Mouse (Mus musculus): Measurements from ENCODE around the gene Cdyl.

Cdyl gene

GRCm38 (mm10) chr13:35760372-35760771 lies 100.7 kb downstream of the Cdyl start:
- no peak for DNase-seq (ENCODE audit: low spot score in 2 of 2)

GRCm38 (mm10) chr13:35764559-35764958 lies 104.9 kb downstream of the Cdyl start:
- DNase-seq (ENCODE audit: low spot score in 2 of 2) = no peak

DNA sequence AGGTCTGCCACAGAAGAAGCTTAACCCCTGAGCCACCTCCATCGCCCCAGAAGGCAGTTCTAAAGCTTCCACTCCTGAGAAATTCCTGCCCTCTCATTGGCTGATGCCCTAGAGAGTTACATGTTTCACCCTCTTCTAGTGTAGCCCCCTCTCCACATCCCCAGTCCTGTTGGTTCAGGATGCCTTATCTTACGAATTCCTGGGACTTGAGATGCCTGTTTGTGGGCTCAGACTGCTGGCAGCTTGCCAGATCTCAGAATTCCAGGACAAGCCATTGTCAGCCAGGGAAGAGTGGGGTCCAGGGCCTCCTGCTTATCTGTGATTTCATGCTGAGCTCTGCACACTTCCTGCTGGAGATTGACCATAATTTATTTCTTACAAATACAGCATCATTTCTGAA lies 106.2 kb downstream of the Cdyl start:
- no peak for DNase-seq (ENCODE audit: low spot score in 2 of 2)

- no peak for DNase-seq (ENCODE audit: low spot score in 2 of 2)
These were observed 110.0 kb downstream of the Cdyl start for GRCm38 (mm10) chr13:35769673-35770072.

DNA sequence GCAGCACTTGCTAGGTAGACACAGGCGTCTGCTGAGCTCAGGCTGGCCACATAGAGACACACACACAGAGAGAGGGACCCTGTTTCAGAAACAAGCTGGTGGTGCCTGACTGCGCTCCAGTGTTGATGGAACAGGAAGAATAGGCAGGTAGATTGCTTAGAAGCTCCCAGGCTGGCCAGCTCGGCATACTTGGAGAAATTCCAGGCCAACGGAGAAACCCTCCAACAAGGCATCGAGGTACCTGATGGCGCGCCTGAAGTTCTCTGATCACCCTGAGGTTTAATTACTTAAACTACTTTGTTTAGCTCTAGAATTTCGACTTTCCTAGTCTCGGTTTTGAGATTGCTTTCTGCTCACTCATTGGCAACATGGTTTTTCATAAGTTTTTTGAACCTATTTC lies 110.8 kb downstream of the Cdyl start:
- no peak for DNase-seq (ENCODE audit: low spot score in 2 of 2)

- DNase-seq (ENCODE audit: low spot score in 2 of 2) = no peak
These were observed 112.3 kb downstream of the Cdyl start for GRCm38 (mm10) chr13:35771968-35772382.

GRCm38 (mm10) chr13:35773763-35774162 lies 114.1 kb downstream of the Cdyl start:
- DNase-seq (ENCODE audit: low spot score in 2 of 2) = no peak

- DNase-seq (ENCODE audit: low spot score in 2 of 2) = no peak
These were observed 116.5 kb downstream of the Cdyl start for GRCm38 (mm10) chr13:35776123-35776522.

DNA sequence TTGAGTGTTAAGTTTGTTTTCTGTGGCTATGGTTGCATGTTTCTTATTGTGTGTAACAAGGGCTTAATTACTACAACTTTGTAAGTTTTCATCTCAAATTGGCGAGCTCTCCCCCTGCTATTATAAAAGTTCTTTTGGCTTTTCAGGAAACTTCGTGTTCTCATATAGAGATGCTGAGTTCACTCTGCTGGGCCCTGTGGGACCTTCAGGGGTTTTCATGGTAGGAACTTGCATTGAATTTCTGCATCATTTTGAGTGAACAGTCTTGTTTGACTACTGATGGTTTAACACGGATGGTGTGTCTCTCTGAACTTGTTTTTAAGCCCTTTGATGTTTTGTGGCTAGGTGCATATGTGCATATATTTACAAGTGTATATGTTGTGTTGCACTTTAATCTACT lies 121.1 kb downstream of the Cdyl start:
- no peak for DNase-seq (ENCODE audit: low spot score in 2 of 2)

DNA sequence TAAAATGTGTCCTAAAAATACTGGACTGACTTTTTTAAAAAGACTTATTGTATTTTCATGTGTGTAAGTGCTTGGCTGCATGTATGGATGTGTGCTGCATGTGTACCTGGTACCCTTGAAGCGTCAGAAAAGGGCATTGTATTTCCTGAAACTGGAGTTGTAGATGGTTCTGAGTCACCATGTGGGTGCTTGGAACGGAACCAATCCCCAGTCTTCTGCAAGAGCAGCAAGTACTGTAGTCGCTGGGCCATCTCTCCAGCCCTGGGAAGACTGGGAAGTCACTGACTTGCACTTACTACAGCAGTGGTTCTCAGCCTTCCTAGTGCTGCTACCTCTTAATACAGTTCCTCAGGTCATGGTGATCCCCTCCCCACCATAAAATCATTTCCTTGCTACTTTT lies 122.1 kb downstream of the Cdyl start:
- no peak for DNase-seq (ENCODE audit: low spot score in 2 of 2)

DNA sequence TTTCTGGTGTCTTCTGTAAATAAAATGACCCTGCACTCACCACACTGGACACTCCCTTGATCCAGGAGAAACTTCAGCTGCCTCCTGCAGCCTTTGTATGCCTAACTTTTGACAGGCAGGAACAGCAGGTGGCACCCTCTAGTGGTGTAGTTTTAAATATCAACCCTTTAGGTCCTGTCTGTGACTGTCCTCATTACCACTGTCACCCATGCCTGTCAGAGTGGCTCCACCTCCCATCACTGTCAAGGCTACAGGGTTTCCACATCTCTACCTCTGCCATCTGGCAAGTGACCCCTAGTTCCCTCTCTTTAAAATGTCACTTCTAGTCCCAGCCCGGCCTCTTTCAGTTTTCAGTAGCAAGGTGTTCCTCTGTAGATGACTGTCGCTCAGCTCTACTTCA lies 123.3 kb downstream of the Cdyl start:
- DNase-seq (ENCODE audit: low spot score in 2 of 2) = no peak

DNA sequence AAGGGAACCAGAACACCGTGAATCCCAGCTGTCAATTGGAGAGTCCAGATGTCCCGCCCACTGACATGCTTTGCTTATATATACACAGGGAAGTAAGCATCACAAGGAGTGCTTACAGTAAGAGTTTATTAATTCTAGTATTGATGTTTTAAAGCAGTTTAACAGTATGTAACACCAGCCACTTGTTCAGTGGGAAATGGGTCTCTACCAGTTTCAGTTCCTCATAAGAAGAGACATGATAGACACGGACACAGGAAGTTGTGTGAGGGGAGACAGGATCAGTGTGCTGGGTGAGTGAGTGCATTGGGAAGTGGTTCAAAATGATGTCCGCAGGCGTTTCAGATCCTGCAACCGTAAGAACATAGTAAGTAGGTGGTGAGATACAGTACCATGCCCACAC lies 123.9 kb downstream of the Cdyl start:
- DNase-seq (ENCODE audit: low spot score in 2 of 2) = no peak

- DNase-seq (ENCODE audit: low spot score in 2 of 2) = no peak
These were observed 124.6 kb downstream of the Cdyl start for GRCm38 (mm10) chr13:35784281-35784680.

GRCm38 (mm10) chr13:35785330-35785939 lies 125.8 kb downstream of the Cdyl start:
- DNase-seq (ENCODE audit: low spot score in 2 of 2) = no peak

GRCm38 (mm10) chr13:35786726-35787399 lies 127.2 kb downstream of the Cdyl start:
- no peak for DNase-seq (ENCODE audit: low spot score in 2 of 2)

GRCm38 (mm10) chr13:35789577-35789976 lies 129.9 kb downstream of the Cdyl start:
- DNase-seq (ENCODE audit: low spot score in 2 of 2) = no peak

DNA sequence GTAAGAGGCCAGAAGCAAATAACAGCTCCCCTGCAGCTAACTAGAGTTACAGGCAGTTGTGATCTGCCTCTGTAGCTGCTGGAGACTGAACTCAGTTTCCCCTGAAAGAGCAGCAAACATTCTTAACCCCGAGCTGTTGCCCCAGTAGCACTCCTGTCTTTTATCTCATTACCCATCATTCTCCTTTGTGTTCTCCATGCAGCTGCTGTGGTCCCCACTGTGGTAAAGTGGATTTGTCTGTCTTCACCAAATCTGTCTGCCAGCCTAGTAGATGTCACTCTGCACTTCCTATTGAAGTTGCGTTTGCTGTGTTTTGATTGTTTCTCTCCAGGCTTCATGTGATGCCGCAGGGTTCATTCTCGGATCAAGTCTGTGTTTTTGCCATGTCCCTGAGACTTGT lies 130.8 kb downstream of the Cdyl start:
- no peak for DNase-seq (ENCODE audit: low spot score in 2 of 2)

- DNase-seq (ENCODE audit: low spot score in 2 of 2) = no peak
These were observed 134.7 kb downstream of the Cdyl start for GRCm38 (mm10) chr13:35794309-35794708.

- DNase-seq (ENCODE audit: low spot score in 2 of 2) = no peak
These were observed 135.1 kb downstream of the Cdyl start for GRCm38 (mm10) chr13:35794774-35795173.

- no peak for DNase-seq (ENCODE audit: low spot score in 2 of 2)
These were observed 136.3 kb downstream of the Cdyl start for GRCm38 (mm10) chr13:35795887-35796286.

GRCm38 (mm10) chr13:35796352-35796751 lies 136.7 kb downstream of the Cdyl start:
- no peak for DNase-seq (ENCODE audit: low spot score in 2 of 2)

- DNase-seq (ENCODE audit: low spot score in 2 of 2) = no peak
These were observed 138.3 kb downstream of the Cdyl start for GRCm38 (mm10) chr13:35797811-35798522.

DNA sequence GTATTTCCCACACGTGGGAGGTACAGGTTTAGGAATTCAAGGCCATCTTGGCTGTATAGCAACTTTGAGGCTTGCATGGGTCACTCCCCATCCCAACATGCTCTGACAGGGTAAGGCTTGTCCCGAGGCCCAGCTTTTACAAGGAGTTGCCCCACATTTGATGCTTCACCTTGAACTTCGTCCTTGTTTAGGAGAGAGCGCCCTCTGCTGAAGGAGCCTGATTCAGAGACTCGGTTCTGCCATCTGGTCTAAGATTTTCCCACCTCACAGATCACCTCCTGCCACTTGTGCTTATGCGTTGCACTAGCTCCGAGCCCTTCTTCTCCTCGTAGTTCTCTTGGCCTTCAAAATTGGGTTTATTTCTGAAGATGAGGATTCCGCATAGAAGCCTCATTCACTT lies 139.0 kb downstream of the Cdyl start:
- DNase-seq (ENCODE audit: low spot score in 2 of 2) = no peak

Data from urinary bladder, postnatal 4 days (tissue).